In genomic region chr7:133041784-133042183, GRCm38 (mm10) we compare ENCODE assay signal across 14 mouse cellular contexts.
A peak's percentile ranks its signal among the peaks of the same experiment; 100 is the strongest.
DNase-seq lines count a peak whose midpoint lies in the region; ATAC-seq and TF ChIP-seq lines count a peak whose summit lies in the region.
"Had no signal": no experiment of that assay in that cellular context is flagged by ENCODE, and none has a peak within 500 bp of the region (broad histone marks: within the 10 kb centered on the region; RNA-seq: fewer than 3 reads in every experiment).

No protein-coding gene starts in this region.

- 56% methylated on average over 3 of the region's 3 CpGs for WGBS in heart, embryonic 11.5 days (ENCODE audit: insufficient replicate concordance)
- WGBS in intestine, embryonic 14.5 days = 63% methylated on average over 3 of the region's 3 CpGs

- no peak overlapping the region for H3K4me2 ChIP-seq in heart, embryonic 11.5 days
- peak overlapping the region; percentile 13; the same call in 1 of the 2 replicates for H3K4me2 ChIP-seq in intestine, embryonic 14.5 days (ENCODE audit: low read length)
- H3K4me2 ChIP-seq: midbrain, embryonic 15.5 days had no signal

- H3K27ac ChIP-seq in heart, embryonic 11.5 days (ENCODE audit: low read depth, low read length) = peak overlapping the region; percentile 1; the same call in 1 of the 2 replicates
- H3K27ac ChIP-seq in intestine, embryonic 14.5 days (ENCODE audit: low read depth) = peak overlapping the region; percentile 77
- H3K27ac ChIP-seq: hindbrain, embryonic 10.5 days; midbrain, embryonic 15.5 days had no signal

- peaks cover 50% of the 10 kb centered on the region for H3K4me1 ChIP-seq in heart, embryonic 11.5 days (ENCODE audit: control insufficient read depth, insufficient read depth, low read length)
- H3K4me1 ChIP-seq in E14TG2a.4 (replicated peaks; ENCODE audit: low read depth, low read length) = peaks cover 100% of the 10 kb centered on the region
- H3K4me1 ChIP-seq in intestine, embryonic 14.5 days (replicated peaks; ENCODE audit: control insufficient read depth, insufficient read depth, low read length) = peaks cover 56% of the 10 kb centered on the region

- no peaks in the 10 kb centered on the region for H3K27me3 ChIP-seq in heart, embryonic 11.5 days (ENCODE audit: control insufficient read depth, insufficient read depth, low read length)
- H3K27me3 ChIP-seq in E14TG2a.4 (ENCODE audit: insufficient read depth, low read length) = no peaks in the 10 kb centered on the region
- no peaks in the 10 kb centered on the region for H3K27me3 ChIP-seq in intestine, embryonic 14.5 days (replicated peaks; ENCODE audit: control insufficient read depth, insufficient read depth, low read length)
- H3K27me3 ChIP-seq: midbrain, embryonic 15.5 days had no signal

- intact Hi-C loops in heart, postnatal 25 days (cut with DNase I) = no loop called here

- DNase-seq in heart, postnatal 25 days (ENCODE audit: low spot score) = no peak
- DNase-seq in intestine, embryonic 14.5 days (ENCODE audit: low spot score) = peak; percentile 77
- DNase-seq in lung, postnatal 25 days (ENCODE audit: low spot score) = peak; percentile 86
- no peak for DNase-seq in gastrocnemius, postnatal 10 days
- no peak for DNase-seq in right cerebral cortex, postnatal 10 days (ENCODE audit: low spot score in 2 of 2)
- no peak for DNase-seq in testis, postnatal 10 days (ENCODE audit: low spot score)
- DNase-seq: adrenal gland, postnatal 25 days; cerebellum, adult 18-20 months; left cerebral cortex, postnatal 4 days; right cerebral cortex, adult 18-20 months had no signal

- no peak for ATAC-seq in heart, embryonic 11.5 days (replicated peaks; ENCODE audit: insufficient number of reproducible peaks, low FRiP score, low TSS enrichment)
- peak; percentile 83 for ATAC-seq in intestine, embryonic 14.5 days (replicated peaks; ENCODE audit: low FRiP score, low TSS enrichment, low read depth)
- ATAC-seq: midbrain, embryonic 15.5 days had no signal

- no peaks in the 10 kb centered on the region for H3K36me3 ChIP-seq in heart, embryonic 11.5 days (ENCODE audit: control insufficient read depth, insufficient read depth, low read length)
- peaks cover 96% of the 10 kb centered on the region for H3K36me3 ChIP-seq in E14TG2a.4 (ENCODE audit: insufficient read depth, low read length)
- H3K36me3 ChIP-seq in intestine, embryonic 14.5 days (ENCODE audit: control insufficient read depth, insufficient read depth, low read length) = no peaks in the 10 kb centered on the region
- H3K36me3 ChIP-seq: midbrain, embryonic 15.5 days had no signal

- TF ChIP-seq CTCF in E14TG2a.4 (conservative IDR thresholded peaks at IDR 0.05; ENCODE audit: low read length) = no peak

- no peak overlapping the region for H3K4me3 ChIP-seq in heart, embryonic 11.5 days (ENCODE audit: low read depth, low read length)
- H3K4me3 ChIP-seq in E14TG2a.4 (replicated peaks; ENCODE audit: low read length) = peak overlapping the region; percentile 55
- no peak overlapping the region for H3K4me3 ChIP-seq in intestine, embryonic 14.5 days (ENCODE audit: low read depth, low read length)
- H3K4me3 ChIP-seq: hindbrain, embryonic 10.5 days; midbrain, embryonic 15.5 days had no signal

- H3K9ac ChIP-seq in heart, embryonic 11.5 days (ENCODE audit: low read depth, low read length) = no peak overlapping the region
- H3K9ac ChIP-seq in intestine, embryonic 14.5 days (ENCODE audit: low read length) = no peak overlapping the region
- H3K9ac ChIP-seq: midbrain, embryonic 15.5 days had no signal

- H3K9me3 ChIP-seq in heart, embryonic 11.5 days (replicated peaks; ENCODE audit: control insufficient read depth, low read length) = no peaks in the 10 kb centered on the region
- H3K9me3 ChIP-seq in E14TG2a.4 (ENCODE audit: low read length) = no peaks in the 10 kb centered on the region
- no peaks in the 10 kb centered on the region for H3K9me3 ChIP-seq in intestine, embryonic 14.5 days (ENCODE audit: control insufficient read depth, low read length)
- H3K9me3 ChIP-seq: hindbrain, embryonic 10.5 days; midbrain, embryonic 15.5 days had no signal

Comparison
In these comparisons a context has a peak if more than half of its experiments do, and no peak if none do; other contexts are left out.
1. DNase-seq: peak in intestine, embryonic 14.5 days (single experiment) and lung, postnatal 25 days (single experiment); none in heart, postnatal 25 days (single experiment), gastrocnemius, postnatal 10 days (single experiment), right cerebral cortex, postnatal 10 days (0 of 2) and testis, postnatal 10 days (single experiment).